28 mouse cellular contexts compared by ENCODE assay signal in the genomic region with DNA sequence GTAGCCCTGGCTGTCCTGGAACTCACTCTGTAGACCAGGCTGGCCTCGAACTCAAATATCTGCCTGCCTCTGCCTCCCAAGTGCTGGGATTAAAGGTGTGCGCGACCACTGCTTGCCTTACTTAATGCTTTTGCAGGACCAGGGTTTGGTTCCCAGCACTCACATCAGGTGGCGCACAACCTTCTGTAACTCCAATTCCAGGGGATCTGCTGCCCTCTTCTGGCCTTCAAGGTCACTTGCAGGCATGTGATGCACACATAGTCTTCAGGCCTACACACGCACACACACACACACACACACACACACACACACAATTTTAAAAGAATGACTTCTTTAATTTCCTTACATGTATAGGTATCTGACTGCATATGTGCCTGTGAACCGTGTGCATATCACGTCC. TPM values are rescaled to one million over a fixed set of nuclear protein-coding genes. Genes with fewer than 3 reads are reported as not detected.
DNase-seq lines count a peak whose midpoint lies in the region; ATAC-seq and TF ChIP-seq lines count a peak whose summit lies in the region.
"Had no signal": no experiment of that assay in that cellular context is flagged by ENCODE, and none has a peak within 500 bp of the region (broad histone marks: within the 10 kb centered on the region; RNA-seq: fewer than 3 reads in every experiment).

No protein-coding gene starts in this region.

- DNase-seq in cerebellum, adult 2 months = no peak
- DNase-seq in cerebellum, adult 8-10 months = no peak
- no peak for DNase-seq in liver, postnatal 0 days
- DNase-seq in liver = no peak
- DNase-seq in brain, embryonic 14.5 days (ENCODE audit: low read depth) = no peak
- DNase-seq: adrenal gland, adult 2 months; cerebellum, adult 11 months; cerebellum, postnatal 10 days; gastrocnemius, adult 2 months; gastrocnemius, postnatal 36 days; heart, adult 2 months; heart, postnatal 10 days; kidney, adult 18-20 months; kidney, postnatal 4 days; lung, adult 18-20 months; lung, postnatal 14 days; right cerebral cortex, postnatal 4 days had no signal

- TF ChIP-seq CTCF in cerebellum, adult 2 months (IDR thresholded peaks at IDR 0.05; ENCODE audit: borderline replicate concordance, insufficient read depth, low read depth, low read length) = 0 out of 2 replicates have a peak, but pooled peaks have one; percentile 19
- peak; percentile 16; the same call in 1 of the 2 replicates for TF ChIP-seq CTCF in liver, postnatal 0 days (IDR thresholded peaks at IDR 0.05; ENCODE audit: low read depth)
- peak; percentile 56 for TF ChIP-seq CTCF in ES-Bruce4 (IDR thresholded peaks at IDR 0.05; ENCODE audit: low read depth, low read length)
- TF ChIP-seq CTCF in brain, embryonic 14.5 days (IDR thresholded peaks at IDR 0.05; ENCODE audit: borderline replicate concordance, extremely low read depth, insufficient read depth, insufficient read length) = 0 out of 2 replicates have a peak, but pooled peaks have one; percentile 5

- no peak for TF ChIP-seq POLR2A in cerebellum, adult 2 months (IDR thresholded peaks at IDR 0.05; ENCODE audit: borderline replicate concordance, insufficient read depth, low read length)
- no peak for TF ChIP-seq POLR2A in ES-Bruce4 (IDR thresholded peaks at IDR 0.05; ENCODE audit: insufficient read depth, low read length)
- no peak for TF ChIP-seq POLR2A in brain, embryonic 14.5 days (IDR thresholded peaks at IDR 0.05; ENCODE audit: borderline replicate concordance, extremely low read depth, insufficient read depth, insufficient read length, poor library complexity, severe bottlenecking)

- no peak overlapping the region for H3K4me2 ChIP-seq in liver, postnatal 0 days (ENCODE audit: low read depth, low read length)
- H3K4me2 ChIP-seq in heart, embryonic 12.5 days = no peak overlapping the region
- H3K4me2 ChIP-seq: embryonic facial prominence, embryonic 13.5 days; forebrain, embryonic 15.5 days; heart, embryonic 13.5 days; hindbrain, embryonic 14.5 days; midbrain, embryonic 11.5 days; neural tube, embryonic 13.5 days had no signal

- TF ChIP-seq EP300 in liver, postnatal 0 days (IDR thresholded peaks at IDR 0.05; ENCODE audit: low read depth) = no peak
- TF ChIP-seq EP300 in ES-Bruce4 (IDR thresholded peaks at IDR 0.05; ENCODE audit: insufficient read depth, low read depth, low read length) = no peak

- no peak overlapping the region for H3K27ac ChIP-seq in cerebellum, adult 2 months (ENCODE audit: insufficient read depth, low read length)
- H3K27ac ChIP-seq in liver, postnatal 0 days (ENCODE audit: low read depth) = no peak overlapping the region
- no peak overlapping the region for H3K27ac ChIP-seq in ES-Bruce4 (ENCODE audit: insufficient read depth, low read length)
- no peak overlapping the region for H3K27ac ChIP-seq in heart, embryonic 12.5 days (ENCODE audit: poor library complexity, severe bottlenecking)
- H3K27ac ChIP-seq: forebrain, embryonic 10.5 days; forebrain, embryonic 15.5 days; gastrocnemius, adult 2 months; heart, adult 2 months; heart, embryonic 13.5 days; hindbrain, embryonic 14.5 days; kidney, postnatal 0 days; neural tube, embryonic 13.5 days had no signal

- no peak for ATAC-seq in liver, postnatal 0 days
- ATAC-seq in heart, embryonic 12.5 days (ENCODE audit: insufficient number of reproducible peaks, low FRiP score) = no peak
- ATAC-seq: activated CD4-positive, CD25-positive, alpha-beta regulatory T cell, adult 4 months; forebrain, embryonic 15.5 days had no signal

- no peaks in the 10 kb centered on the region; the same call in 1 of the 2 replicates for H3K4me1 ChIP-seq in cerebellum, adult 2 months (ENCODE audit: control insufficient read depth, insufficient read depth, low read length)
- H3K4me1 ChIP-seq in liver, postnatal 0 days (ENCODE audit: insufficient read depth) = peaks cover 33% of the 10 kb centered on the region
- H3K4me1 ChIP-seq in ES-Bruce4 (ENCODE audit: control insufficient read depth, insufficient read depth, low read length) = no peaks in the 10 kb centered on the region
- peaks cover 3% of the 10 kb centered on the region; the same call in 1 of the 2 replicates for H3K4me1 ChIP-seq in heart, embryonic 12.5 days (replicated peaks)

- no peaks in the 10 kb centered on the region for H3K9me3 ChIP-seq in liver, postnatal 0 days (ENCODE audit: low read length)
- no peaks in the 10 kb centered on the region for H3K9me3 ChIP-seq in ES-Bruce4 (replicated peaks; ENCODE audit: control insufficient read depth, insufficient read depth, low read length, poor library complexity, severe bottlenecking)
- H3K9me3 ChIP-seq in heart, embryonic 12.5 days (replicated peaks) = peaks cover 7% of the 10 kb centered on the region; the same call in 1 of the 2 replicates
- H3K9me3 ChIP-seq: embryonic facial prominence, embryonic 13.5 days; forebrain, embryonic 15.5 days; heart, embryonic 13.5 days; neural tube, embryonic 13.5 days had no signal

- no peak overlapping the region for H3K9ac ChIP-seq in liver, postnatal 0 days (replicated peaks)
- H3K9ac ChIP-seq in ES-Bruce4 (ENCODE audit: low read depth, poor library complexity, severe bottlenecking) = no peak overlapping the region
- H3K9ac ChIP-seq in heart, embryonic 12.5 days = no peak overlapping the region
- H3K9ac ChIP-seq: embryonic facial prominence, embryonic 13.5 days; forebrain, embryonic 15.5 days; heart, embryonic 13.5 days; hindbrain, embryonic 14.5 days; neural tube, embryonic 13.5 days had no signal

- H3K27me3 ChIP-seq in cerebellum, adult 2 months (ENCODE audit: control insufficient read depth, insufficient read depth, low read length) = no peaks in the 10 kb centered on the region; the same call in 1 of the 2 replicates
- no peaks in the 10 kb centered on the region for H3K27me3 ChIP-seq in liver, postnatal 0 days (ENCODE audit: insufficient read depth, low read length)
- H3K27me3 ChIP-seq in ES-Bruce4 (ENCODE audit: control insufficient read depth, insufficient read depth, low read length, poor library complexity, severe bottlenecking) = no peaks in the 10 kb centered on the region
- H3K27me3 ChIP-seq in heart, embryonic 12.5 days (replicated peaks) = no peaks in the 10 kb centered on the region
- H3K27me3 ChIP-seq: embryonic facial prominence, embryonic 13.5 days; forebrain, embryonic 15.5 days; heart, embryonic 13.5 days; neural tube, embryonic 13.5 days had no signal

- 88% methylated on average over 7 of the region's 7 CpGs for WGBS in cerebellum, adult 2 months
- 89% methylated on average over 6 of the region's 7 CpGs for WGBS in liver, postnatal 0 days (ENCODE audit: insufficient replicate concordance)
- WGBS in heart, embryonic 12.5 days = 91% methylated on average over 7 of the region's 7 CpGs

- H3K36me3 ChIP-seq in liver, postnatal 0 days (replicated peaks; ENCODE audit: insufficient read depth, low read length) = no peaks in the 10 kb centered on the region
- no peaks in the 10 kb centered on the region for H3K36me3 ChIP-seq in ES-Bruce4 (ENCODE audit: control insufficient read depth, insufficient read depth, low read length, poor library complexity, severe bottlenecking)
- no peaks in the 10 kb centered on the region for H3K36me3 ChIP-seq in heart, embryonic 12.5 days
- H3K36me3 ChIP-seq: embryonic facial prominence, embryonic 13.5 days; forebrain, embryonic 10.5 days; forebrain, embryonic 15.5 days; heart, embryonic 13.5 days; neural tube, embryonic 13.5 days had no signal

- no peak overlapping the region for H3K4me3 ChIP-seq in cerebellum, adult 2 months (replicated peaks; ENCODE audit: insufficient read depth, low read depth, low read length)
- H3K4me3 ChIP-seq in liver, postnatal 0 days (ENCODE audit: low read depth, low read length) = no peak overlapping the region
- H3K4me3 ChIP-seq in ES-Bruce4 (ENCODE audit: low read depth, low read length) = no peak overlapping the region
- H3K4me3 ChIP-seq in heart, embryonic 12.5 days = no peak overlapping the region
- H3K4me3 ChIP-seq: embryonic facial prominence, embryonic 13.5 days; forebrain, embryonic 10.5 days; forebrain, embryonic 15.5 days; gastrocnemius, adult 2 months; heart, adult 2 months; heart, embryonic 13.5 days; neural tube, embryonic 13.5 days had no signal

RNA-seq across cellular contexts. Expression of a gene that starts 4.9 kb away (rescaled TPM):
- polyA plus RNA-seq in cerebellum, adult 2 months (2012; rRNA removed) = 102 and 111 TPM in 2 replicates
- 30.4 and 36.3 TPM in 2 replicates for polyA plus RNA-seq in liver, postnatal 0 days (2015; fragmentation: Nextera tagmentation; extraction: Ambion mirVana)
- 26.1 and 32.6 TPM in 2 replicates for polyA plus RNA-seq in ES-Bruce4 (2011; ENCODE audit: insufficient read depth, insufficient read length, low read depth, missing spikeins)
- polyA plus RNA-seq in brain, embryonic 14.5 days (2012; rRNA removed) = 48.0 and 49.1 TPM in 2 replicates
- polyA plus RNA-seq in heart, embryonic 12.5 days (2016; fragmentation: Nextera tagmentation; extraction: Ambion mirVana) = 42.3 and 47.2 TPM in 2 replicates

RNA-seq across cellular contexts. Expression of a gene that starts 59.1 kb away (rescaled TPM):
- 19.6 and 23.5 TPM in 2 replicates for polyA plus RNA-seq in cerebellum, adult 2 months (2012; rRNA removed)
- polyA plus RNA-seq in liver, postnatal 0 days (2015; fragmentation: Nextera tagmentation; extraction: Ambion mirVana) = 1.2 and 1.5 TPM in 2 replicates
- polyA plus RNA-seq in ES-Bruce4 (2011; ENCODE audit: insufficient read depth, insufficient read length, low read depth, missing spikeins) = 4.8 and 6.6 TPM in 2 replicates
- 6.6 and 7.5 TPM in 2 replicates for polyA plus RNA-seq in brain, embryonic 14.5 days (2012; rRNA removed)
- 3.3 and 4.1 TPM in 2 replicates for polyA plus RNA-seq in heart, embryonic 12.5 days (2016; fragmentation: Nextera tagmentation; extraction: Ambion mirVana)

Comparison
In these comparisons a context has a peak if more than half of its experiments do, and no peak if none do; other contexts are left out.
1. CTCF ChIP-seq: peak in every context shown above with its lines; median percentile 56 in ES-Bruce4; 19 in cerebellum, adult 2 months; 16 in liver, postnatal 0 days; 5 in brain, embryonic 14.5 days.